Mouse (Mus musculus) bone marrow, adult 2 months (tissue): ENCODE data around the gene Wwp2.

Experiments used
- CTCF ChIP-seq: fragments of 200-500 bp; IDR thresholded peaks from 2 replicates; pipeline ENCODE4 v1.5.1; 2011; ENCODE audit warnings: low read length, control low read depth; ENCODE audit not compliant: control insufficient read depth, insufficient read depth
- POLR2A ChIP-seq: fragments of 200-500 bp; IDR thresholded peaks from 2 replicates; pipeline ENCODE4 v1.6.1; 2011; ENCODE audit warnings: low read depth, mild to moderate bottlenecking, control low read depth, low read length, borderline replicate concordance; ENCODE audit not compliant: control insufficient read depth

DNA sequence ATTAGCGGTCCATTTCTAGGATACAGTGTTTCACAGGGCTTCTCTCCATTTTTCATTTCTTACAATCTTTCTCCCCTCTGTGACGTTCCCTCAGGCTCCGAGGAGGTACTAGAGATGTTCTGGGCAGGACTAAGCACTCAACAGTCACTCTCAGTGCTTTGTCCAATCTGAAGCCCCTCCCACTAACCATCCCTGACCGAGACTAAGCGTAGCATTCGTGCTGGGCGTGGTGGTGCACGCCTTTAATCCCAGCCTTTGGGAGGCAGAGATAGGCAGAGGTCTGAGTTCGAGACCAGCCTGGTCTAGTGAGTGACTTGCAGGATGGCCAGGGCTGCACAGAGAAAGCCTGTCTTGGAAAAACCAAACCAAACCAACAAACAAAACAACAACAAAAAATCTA lies 163.5 kb downstream of the Wwp2 start:
- no peak for TF ChIP-seq POLR2A
- TF ChIP-seq CTCF = no peak
